In the genomic region with DNA sequence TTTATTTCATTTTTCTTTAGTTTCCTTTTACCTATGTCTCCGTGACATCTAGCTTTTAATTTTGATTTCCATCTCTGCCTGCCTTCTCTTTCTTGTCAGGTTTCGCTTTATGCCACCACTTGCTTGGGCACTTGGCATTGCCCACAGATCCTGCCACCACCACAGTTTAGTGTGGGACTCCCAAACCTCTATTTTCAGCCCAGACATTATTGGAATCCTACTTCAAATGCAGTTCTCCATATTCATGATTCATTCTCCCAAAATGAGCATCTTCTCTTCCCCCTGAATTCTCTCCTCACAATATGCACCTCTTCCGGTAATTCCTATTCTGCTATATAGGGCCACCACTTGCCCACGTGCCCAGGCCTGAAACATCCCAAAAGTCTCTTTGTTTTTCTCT, we compare ENCODE assay signal across 17 mouse cellular contexts. TPM values are rescaled to one million over a fixed set of nuclear protein-coding genes. Genes with fewer than 3 reads are reported as not detected.
"Had no signal": no experiment of that assay in that cellular context is flagged by ENCODE, and none has a peak within 500 bp of the region (broad histone marks: within the 10 kb centered on the region; RNA-seq: fewer than 3 reads in every experiment).

No protein-coding gene starts in this region.

- H3K9me3 ChIP-seq: neural tube, embryonic 15.5 days; stomach, embryonic 15.5 days had no signal

- DNase-seq: retina, postnatal 1 day; right cerebral cortex, adult 18-20 months; right cerebral cortex, postnatal 14 days; right cerebral cortex, postnatal 25 days; right cerebral cortex, postnatal 4 days; spleen, adult 18-20 months; thymus, adult 18-20 months; thymus, adult 2 months; thymus, postnatal 14 days; thymus, postnatal 25 days; thymus, postnatal 36 days; thymus, postnatal 4 days had no signal

- H3K4me2 ChIP-seq: neural tube, embryonic 15.5 days; stomach, embryonic 15.5 days had no signal

- H3K4me3 ChIP-seq: neural tube, embryonic 15.5 days; stomach, embryonic 15.5 days had no signal

- H3K9ac ChIP-seq: neural tube, embryonic 15.5 days; stomach, embryonic 15.5 days had no signal

- H3K36me3 ChIP-seq: neural tube, embryonic 15.5 days; stomach, embryonic 15.5 days had no signal

- H3K27ac ChIP-seq: neural tube, embryonic 15.5 days; stomach, embryonic 15.5 days; stomach, postnatal 0 days had no signal

- H3K27me3 ChIP-seq: neural tube, embryonic 15.5 days; stomach, embryonic 15.5 days had no signal

- H3K4me1 ChIP-seq: neural tube, embryonic 15.5 days; stomach, embryonic 15.5 days had no signal

RNA-seq across cellular contexts. Expression of gene Gap43, which starts 17.6 kb away (rescaled TPM):
- total RNA-seq: neutrophil, adult 5-6 weeks had no signal
- polyA plus RNA-seq: spleen, adult 2 months; thymus, adult 2 months had no signal
